In genomic region chr10:41561701-41562395, GRCm38 (mm10) we compare ENCODE assay signal across 25 mouse cellular contexts. TPM values are rescaled to one million over a fixed set of nuclear protein-coding genes. Genes with fewer than 3 reads are reported as not detected.
DNase-seq lines count a peak whose midpoint lies in the region; ATAC-seq and TF ChIP-seq lines count a peak whose summit lies in the region.
"Had no signal": no experiment of that assay in that cellular context is flagged by ENCODE, and none has a peak within 500 bp of the region (broad histone marks: within the 10 kb centered on the region; RNA-seq: fewer than 3 reads in every experiment).

No protein-coding gene starts in this region.

- no peak overlapping the region for H3K4me2 ChIP-seq in lung, embryonic 14.5 days
- H3K4me2 ChIP-seq in lung, embryonic 16.5 days (ENCODE audit: low read depth, low read length), result no peak overlapping the region
- H3K4me2 ChIP-seq: embryonic facial prominence, embryonic 12.5 days; forebrain, embryonic 13.5 days; forebrain, embryonic 15.5 days had no signal

- peak; percentile 63 for DNase-seq in lung, embryonic 14.5 days
- no peak for DNase-seq in lung, adult 2 months
- DNase-seq in lung, adult 18-20 months, result no peak
- DNase-seq in lung, postnatal 10 days, result peak; percentile 20
- no peak for DNase-seq in lung, postnatal 25 days (ENCODE audit: low spot score)
- peak; percentile 56 for DNase-seq in 3T3-L1 (ENCODE audit: low read depth, low spot score)
- DNase-seq in cerebellum, adult 18-20 months, result no peak
- DNase-seq: adrenal gland, adult 8-10 months; adrenal gland, postnatal 14 days; adrenal gland, postnatal 36 days; cerebellum, adult 11-12 months; cerebellum, adult 8-10 months; cerebellum, adult 9-11 months; cerebellum, postnatal 14 days; cerebellum, postnatal 36 days; forebrain, postnatal 0 days had no signal

- TF ChIP-seq CTCF in lung, embryonic 14.5 days (IDR thresholded peaks at IDR 0.05; ENCODE audit: low read depth), result no peak
- TF ChIP-seq CTCF in lung, adult 2 months (IDR thresholded peaks at IDR 0.05; ENCODE audit: insufficient read depth, low read length), result no peak

- H3K9me3 ChIP-seq in lung, embryonic 14.5 days (ENCODE audit: low read depth, low read length), result peaks cover 12% of the 10 kb centered on the region; the same call in 1 of the 2 replicates
- peaks cover 2% of the 10 kb centered on the region; the same call in 1 of the 2 replicates for H3K9me3 ChIP-seq in lung, embryonic 16.5 days (ENCODE audit: control insufficient read depth, low read length)

- no peak overlapping the region for H3K4me3 ChIP-seq in lung, embryonic 14.5 days (ENCODE audit: low read depth, low read length)
- no peak overlapping the region for H3K4me3 ChIP-seq in lung, adult 2 months (replicated peaks; ENCODE audit: extremely low read depth, low read depth, low read length)
- no peak overlapping the region for H3K4me3 ChIP-seq in lung, embryonic 16.5 days (ENCODE audit: low read length)
- H3K4me3 ChIP-seq: embryonic facial prominence, embryonic 10.5 days; embryonic facial prominence, embryonic 12.5 days; forebrain, embryonic 13.5 days; forebrain, embryonic 15.5 days had no signal

- no peak overlapping the region for H3K27ac ChIP-seq in lung, embryonic 14.5 days (ENCODE audit: low read depth)
- no peak overlapping the region for H3K27ac ChIP-seq in lung, embryonic 16.5 days (ENCODE audit: low read length)
- H3K27ac ChIP-seq: embryonic facial prominence, embryonic 10.5 days; embryonic facial prominence, embryonic 12.5 days; forebrain, embryonic 13.5 days; forebrain, embryonic 15.5 days had no signal

- H3K4me1 ChIP-seq in lung, embryonic 14.5 days (ENCODE audit: insufficient read depth), result peaks cover 6% of the 10 kb centered on the region
- H3K4me1 ChIP-seq in lung, adult 2 months (ENCODE audit: control insufficient read depth, insufficient read depth, low read length), result no peaks in the 10 kb centered on the region
- peaks cover 10% of the 10 kb centered on the region for H3K4me1 ChIP-seq in lung, embryonic 16.5 days (replicated peaks; ENCODE audit: control insufficient read depth, insufficient read depth, low read length)
- H3K4me1 ChIP-seq: forebrain, embryonic 13.5 days; forebrain, embryonic 15.5 days had no signal

- 74% methylated on average over 10 of the region's 10 CpGs for WGBS in lung, embryonic 14.5 days
- 67% methylated on average over 10 of the region's 10 CpGs for WGBS in lung, adult 2 months
- whole genome bisulfite sequencing in lung, embryonic 16.5 days, result 75% methylated on average over 10 of the region's 10 CpGs

- ATAC-seq in lung, embryonic 14.5 days (ENCODE audit: insufficient read depth), result peak; percentile 65; the same call in 1 of the 2 replicates
- peak; percentile 82 for ATAC-seq in lung, embryonic 16.5 days (ENCODE audit: low read depth)
- ATAC-seq: activated CD4-positive, CD25-positive, alpha-beta regulatory T cell, adult 4 months; CD4-positive, CD25-positive, alpha-beta regulatory T cell, adult 4 months; forebrain, embryonic 13.5 days; forebrain, embryonic 15.5 days; forebrain, postnatal 0 days; Patski had no signal

- TF ChIP-seq POLR2A in lung, adult 2 months (IDR thresholded peaks at IDR 0.05; ENCODE audit: borderline replicate concordance, extremely low read depth, low read depth, low read length), result no peak

- H3K9ac ChIP-seq in lung, embryonic 14.5 days, result no peak overlapping the region
- H3K9ac ChIP-seq in lung, embryonic 16.5 days (ENCODE audit: low read length), result no peak overlapping the region
- H3K9ac ChIP-seq: embryonic facial prominence, embryonic 12.5 days; forebrain, embryonic 13.5 days; forebrain, embryonic 15.5 days; forebrain, postnatal 0 days had no signal

- no peaks in the 10 kb centered on the region for H3K36me3 ChIP-seq in lung, embryonic 14.5 days (ENCODE audit: insufficient read depth)
- H3K36me3 ChIP-seq in lung, embryonic 16.5 days (ENCODE audit: control insufficient read depth, insufficient read depth, low read length), result no peaks in the 10 kb centered on the region
- H3K36me3 ChIP-seq: embryonic facial prominence, embryonic 10.5 days; embryonic facial prominence, embryonic 12.5 days; forebrain, embryonic 15.5 days had no signal

- H3K27me3 ChIP-seq in lung, embryonic 14.5 days (ENCODE audit: insufficient read depth, low read length), result no peaks in the 10 kb centered on the region
- H3K27me3 ChIP-seq in lung, embryonic 16.5 days (ENCODE audit: control insufficient read depth, insufficient read depth, low read depth, low read length), result no peaks in the 10 kb centered on the region
- H3K27me3 ChIP-seq: CH12.LX; embryonic facial prominence, embryonic 12.5 days; forebrain, embryonic 13.5 days; forebrain, embryonic 15.5 days; Patski had no signal

RNA-seq across cellular contexts. Expression of gene Cd164, which starts 42.6 kb away (rescaled TPM):
- 196 and 208 TPM in 2 replicates for polyA plus RNA-seq in lung, embryonic 14.5 days (2014; fragmentation: Nextera tagmentation; extraction: Ambion mirVana)
- polyA plus RNA-seq in lung, adult 2 months (2012; rRNA removed), result 93.4 and 131 TPM in 2 replicates
- 169 and 185 TPM in 2 replicates for polyA plus RNA-seq in lung, embryonic 16.5 days (2015; fragmentation: Nextera tagmentation; extraction: Ambion mirVana)

Comparison
In these comparisons a context has a peak if more than half of its experiments do, and no peak if none do; other contexts are left out.
1. DNase-seq: peak in lung, embryonic 14.5 days (single experiment), lung, postnatal 10 days (single experiment) and 3T3-L1 (single experiment); none in lung, adult 2 months (single experiment), lung, adult 18-20 months (0 of 2), lung, postnatal 25 days (single experiment) and cerebellum, adult 18-20 months (0 of 2).